Mouse (Mus musculus) bone marrow macrophage, adult 2 months (primary cell): ENCODE results near the gene Creb3. TPM values are rescaled to one million over a fixed set of nuclear protein-coding genes. Genes with fewer than 3 reads are reported as not detected.

Experiments
- H3K27ac ChIP-seq: 2 replicates; pipeline ENCODE4 v1.5.1; 2012; ENCODE audit warnings: low read depth, low read length; ENCODE audit not compliant: insufficient read depth
- H3K4me1 ChIP-seq: 2 replicates; pipeline ENCODE4 v1.6.1; 2012; ENCODE audit warnings: low read length; ENCODE audit not compliant: control insufficient read depth, insufficient read depth
- H3K4me3 ChIP-seq: 2 replicates; pipeline ENCODE4 v1.5.1; 2012; ENCODE audit warnings: mild to moderate bottlenecking, low read length, moderate library complexity; ENCODE audit not compliant: insufficient read depth
- CTCF ChIP-seq: IDR thresholded peaks from 2 replicates; pipeline ENCODE4 v1.5.1; 2012; ENCODE audit warnings: low read depth, mild to moderate bottlenecking, low read length, moderate library complexity
- POLR2A ChIP-seq: IDR thresholded peaks from 2 replicates; pipeline ENCODE4 v1.6.1; 2012; ENCODE audit warnings: mild to moderate bottlenecking, low read depth, low read length, borderline replicate concordance
- polyA plus RNA-seq: library from polyadenylated mRNA; stranded (reverse); fragments of >200 nt; gene quantifications from 2 replicates; pipeline ENCODE4 v1.2.4, GENCODE M21; 2012; ENCODE audit not compliant: missing spikeins, insufficient read depth, insufficient read length

Gene Creb3
- polyA plus RNA-seq, 1 experiment = 54.0 TPM

DNA sequence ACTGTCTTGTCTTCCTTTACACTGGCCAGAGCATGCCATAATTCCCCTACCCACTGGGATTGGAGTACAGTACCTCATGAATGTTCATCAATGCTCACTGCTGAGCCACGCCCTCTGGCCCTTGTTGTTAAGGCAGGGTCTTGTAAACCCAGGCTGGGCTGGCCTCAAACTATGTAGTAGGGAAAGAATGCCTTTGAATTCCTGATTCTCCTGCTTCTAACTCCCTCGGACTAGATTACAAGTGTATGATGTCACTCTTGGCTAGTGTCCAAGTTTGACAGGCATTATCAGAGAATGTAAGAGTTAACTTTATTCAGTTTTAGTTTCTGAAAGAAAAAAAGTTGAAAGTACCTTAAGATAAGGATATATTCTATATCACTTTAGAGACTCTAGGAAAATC, 2.1 kb downstream of the Creb3 start:
- Histone ChIP-seq H3K27ac (no peak overlapping the region), H3K4me3 (no peak overlapping the region), H3K4me1 (peaks cover 6% of the 10 kb centered on the region)
- TF ChIP-seq POLR2A = no peak
- TF ChIP-seq CTCF = no peak

DNA sequence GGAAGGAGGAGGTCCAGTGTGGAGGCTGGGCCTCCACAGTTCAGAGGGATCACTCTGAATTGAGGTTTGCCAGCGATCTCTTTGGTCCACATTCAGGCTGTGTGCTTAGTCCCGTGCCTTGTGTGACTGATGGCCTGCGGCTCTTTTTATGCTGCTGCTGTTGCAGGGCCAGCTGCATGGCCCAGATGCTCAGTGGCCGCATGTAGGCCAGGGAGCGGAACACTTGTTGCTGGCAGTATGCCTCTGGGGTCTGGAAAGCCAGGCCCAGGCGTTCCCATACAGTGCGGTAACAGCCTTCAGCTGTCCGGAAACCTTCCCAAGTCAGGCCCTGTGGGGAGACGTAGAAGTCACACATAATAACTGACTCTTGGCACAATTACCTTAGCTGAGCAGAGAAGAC, 5.0 kb downstream of the Creb3 start:
- peaks cover 21% of the 10 kb centered on the region for H3K4me1 ChIP-seq
- TF ChIP-seq CTCF = no peak
- TF ChIP-seq POLR2A = no peak
- H3K4me3 ChIP-seq = no peak overlapping the region
- no peak overlapping the region for H3K27ac ChIP-seq

GRCm38 (mm10) chr4:43571395-43572045, 9.4 kb downstream of the Creb3 start:
- TF ChIP-seq POLR2A = no peak
- TF ChIP-seq CTCF = no peak
- no peak overlapping the region for H3K4me3 ChIP-seq
- peaks cover 17% of the 10 kb centered on the region for H3K4me1 ChIP-seq
- H3K27ac ChIP-seq = peak overlapping the region; percentile 38

- TF ChIP-seq CTCF (no peak), POLR2A (no peak)
- Histone ChIP-seq H3K4me1 (peaks cover 23% of the 10 kb centered on the region), H3K27ac (no peak overlapping the region), H3K4me3 (no peak overlapping the region)
These were observed 11.4 kb downstream of the Creb3 start for GRCm38 (mm10) chr4:43573561-43573960.

GRCm38 (mm10) chr4:43575356-43575755, 13.2 kb downstream of the Creb3 start:
- H3K4me1 ChIP-seq = peaks cover 29% of the 10 kb centered on the region
- H3K4me3 ChIP-seq = no peak overlapping the region
- TF ChIP-seq POLR2A (no peak), CTCF (no peak)
- no peak overlapping the region for H3K27ac ChIP-seq

GRCm38 (mm10) chr4:43577237-43577881, 15.2 kb downstream of the Creb3 start:
- H3K27ac ChIP-seq = no peak overlapping the region

DNA sequence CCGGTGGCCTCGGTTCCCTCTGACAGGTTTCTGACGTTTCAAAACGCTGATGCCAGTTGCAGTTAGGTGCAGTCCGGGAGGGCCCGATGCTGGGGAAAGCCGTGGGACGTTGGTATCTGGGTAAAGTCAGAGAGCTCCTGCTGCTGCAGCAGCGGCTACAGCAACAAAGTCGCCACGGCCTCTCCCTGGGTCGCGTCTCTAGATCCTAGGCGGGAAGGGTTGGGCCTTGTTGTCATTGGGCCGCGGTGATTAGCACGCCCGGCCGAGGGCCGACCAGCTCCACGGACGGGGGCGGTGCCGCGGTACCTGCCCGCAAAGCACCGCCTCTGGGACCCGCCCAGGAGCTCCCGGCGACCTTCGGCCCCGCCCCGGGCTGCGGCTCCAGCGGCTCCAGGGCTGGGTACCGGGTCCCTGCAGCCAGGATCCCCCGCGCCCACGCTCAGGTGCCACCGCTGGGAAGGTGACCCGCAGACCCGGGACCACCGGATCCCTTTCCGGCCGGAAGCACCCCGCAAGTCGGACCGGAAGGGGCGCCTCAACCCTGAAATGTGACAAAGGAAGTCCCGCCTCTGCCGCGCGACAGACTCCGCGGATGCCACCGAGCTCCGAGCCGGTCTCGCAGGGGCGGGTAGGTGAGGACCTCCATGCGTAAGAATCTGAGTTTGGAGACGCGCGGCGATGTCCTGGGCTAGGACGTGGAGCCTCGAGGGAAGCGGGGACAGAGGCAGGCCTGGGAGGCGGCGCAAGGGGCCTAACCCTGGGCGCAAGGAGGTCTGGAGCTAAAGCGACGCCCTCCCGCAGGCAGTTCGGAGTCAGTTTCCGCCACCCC, 16.5 kb downstream of the Creb3 start, which contains the start of the genes Rgp1 and Gba2:
Rgp1 (plus strand) TSS at position 340 of the 829 bp plus-strand sequence.
Gba2 (minus strand) TSS at position 498 of the 829 bp plus-strand sequence.
- H3K4me1 ChIP-seq = peaks cover 16% of the 10 kb centered on the region
- peak within 1 kb of the TSS; percentile 53 for H3K27ac ChIP-seq
- TF ChIP-seq CTCF (no peak), POLR2A (peak; percentile 85; the same call in 1 of the 2 replicates)
- H3K4me3 ChIP-seq = peak within 1 kb of the TSS; percentile 98

More at GRCm38 (mm10) chr4:43577237-43577881, 15.2 kb downstream of the Creb3 start:
- TF ChIP-seq POLR2A (no peak), CTCF (no peak)
- H3K4me3 ChIP-seq = peak overlapping the region; percentile 98
- peaks cover 16% of the 10 kb centered on the region for H3K4me1 ChIP-seq

DNA sequence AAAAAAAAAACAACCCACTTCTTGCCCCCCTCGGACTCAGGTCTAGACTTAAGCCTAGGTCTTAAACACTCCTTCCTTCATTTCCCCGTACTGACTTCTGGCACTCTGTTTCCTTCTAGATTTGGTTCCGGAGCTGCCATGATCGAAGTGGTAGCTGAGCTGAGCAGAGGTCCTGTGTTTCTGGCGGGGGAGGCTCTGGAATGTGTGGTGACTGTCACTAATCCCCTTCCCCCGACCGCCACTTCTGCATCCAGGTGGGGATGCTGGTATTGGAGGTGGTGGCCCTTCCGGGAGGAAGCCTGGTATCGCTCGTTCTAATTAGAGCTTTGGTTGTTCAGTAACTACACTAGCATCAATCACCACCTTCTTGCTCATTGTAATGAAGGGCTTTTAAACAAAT, 17.1 kb downstream of the Creb3 start:
- TF ChIP-seq CTCF = no peak
- no peak for TF ChIP-seq POLR2A
- peaks cover 16% of the 10 kb centered on the region for H3K4me1 ChIP-seq
- no peak overlapping the region for H3K27ac ChIP-seq
- peak overlapping the region; percentile 98 for H3K4me3 ChIP-seq

GRCm38 (mm10) chr4:43579731-43580130, 17.6 kb downstream of the Creb3 start:
- TF ChIP-seq CTCF (no peak), POLR2A (no peak)
- Histone ChIP-seq H3K4me3 (peak overlapping the region; percentile 98; the same call in 1 of the 2 replicates), H3K27ac (no peak overlapping the region), H3K4me1 (peaks cover 16% of the 10 kb centered on the region)

GRCm38 (mm10) chr4:43580721-43581120, 18.6 kb downstream of the Creb3 start:
- H3K27ac ChIP-seq = no peak overlapping the region
- no peak overlapping the region for H3K4me3 ChIP-seq
- no peak for TF ChIP-seq CTCF
- no peak for TF ChIP-seq POLR2A
- H3K4me1 ChIP-seq = peaks cover 16% of the 10 kb centered on the region

- H3K4me1 ChIP-seq = peaks cover 16% of the 10 kb centered on the region
- TF ChIP-seq POLR2A (no peak), CTCF (no peak)
- H3K27ac ChIP-seq = no peak overlapping the region
- no peak overlapping the region for H3K4me3 ChIP-seq
These were observed 19.2 kb downstream of the Creb3 start for GRCm38 (mm10) chr4:43581381-43581780.
